Mouse (Mus musculus): ENCODE data around the gene Mrpl42. TPM values are rescaled to one million over a fixed set of nuclear protein-coding genes. Genes with fewer than 3 reads are reported as not detected.
A peak's percentile ranks its signal among the peaks of the same experiment; 100 is the strongest.

The Mrpl42 gene
- total RNA-seq, 2 experiments from 2014 or later = 71.7 to 74.5 TPM

- no peak for DNase-seq (ENCODE audit: low spot score in 2 of 2)
- H3K27ac ChIP-seq = no peak overlapping the region
- no peak for TF ChIP-seq CTCF (conservative IDR thresholded peaks at IDR 0.05)
- no peak overlapping the region for H3K4me3 ChIP-seq
These were observed 10.9 kb upstream of the Mrpl42 start for GRCm38 (mm10) chr10:95512635-95513034.

DNA sequence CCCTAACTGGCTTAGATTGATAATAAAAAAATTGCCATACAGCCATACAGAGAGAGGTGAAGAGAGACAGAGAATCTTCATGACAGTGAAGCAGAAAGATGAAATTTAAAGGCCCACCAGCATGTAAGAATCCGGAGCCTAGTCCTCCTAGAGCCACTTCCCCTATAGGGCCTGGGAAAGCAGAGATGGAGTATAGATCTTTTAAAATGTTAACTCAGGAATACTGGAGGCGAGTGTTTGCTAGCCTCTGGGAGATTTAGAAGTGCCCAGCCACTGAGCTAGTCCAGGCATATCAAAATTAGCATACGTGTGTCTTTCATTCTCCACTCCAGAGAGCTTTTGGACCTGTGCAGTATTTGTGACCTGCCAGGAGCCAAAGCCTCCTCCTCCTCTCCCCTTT is 7.5 kb upstream of the Mrpl42 start:
- no peak for TF ChIP-seq CTCF (conservative IDR thresholded peaks at IDR 0.05)
- no peak overlapping the region for H3K4me3 ChIP-seq
- no peak overlapping the region for H3K27ac ChIP-seq
- DNase-seq (ENCODE audit: low spot score in 2 of 2) = no peak

DNA sequence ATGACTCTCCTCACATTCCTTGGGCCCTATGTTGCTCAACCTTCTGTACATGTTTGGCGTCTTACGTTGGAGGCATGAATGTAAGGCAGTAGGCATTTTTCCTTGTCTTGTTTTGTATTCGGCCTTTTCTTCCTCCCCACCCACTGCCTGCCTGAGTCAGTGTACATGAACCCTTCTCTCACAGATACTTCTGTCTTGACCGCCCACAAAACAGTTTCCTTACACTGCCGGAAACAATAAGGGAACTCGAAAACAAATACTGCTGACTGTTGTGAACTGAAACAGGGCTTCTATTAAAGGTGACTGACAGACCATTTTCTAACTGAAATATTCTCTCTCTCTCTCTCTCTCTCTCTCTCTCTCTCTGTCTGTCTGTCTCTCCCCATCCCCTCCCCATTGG is 7.1 kb upstream of the Mrpl42 start:
- TF ChIP-seq CTCF (conservative IDR thresholded peaks at IDR 0.05) = no peak
- no peak overlapping the region for H3K27ac ChIP-seq
- DNase-seq (ENCODE audit: low spot score in 2 of 2) = no peak
- H3K4me3 ChIP-seq = no peak overlapping the region

DNA sequence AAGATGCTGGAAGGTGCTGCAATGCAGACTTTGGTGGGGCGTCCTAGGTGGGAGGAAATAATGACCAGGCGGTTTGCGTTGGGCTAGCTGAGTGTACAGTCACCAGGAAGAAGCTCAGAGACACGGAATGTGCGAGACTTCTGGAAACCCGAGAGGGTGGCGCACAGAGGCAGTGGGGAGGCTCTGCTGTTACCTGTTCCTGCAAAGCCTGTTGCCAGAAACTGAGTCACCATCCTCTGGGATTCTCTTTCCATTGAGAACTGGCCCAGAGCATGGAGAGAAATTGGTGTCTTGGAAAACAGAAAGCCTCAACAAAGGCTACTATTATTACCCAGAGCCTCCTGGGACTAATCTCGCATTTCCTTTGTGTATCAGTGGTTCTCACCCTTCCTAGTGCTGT is 6.4 kb upstream of the Mrpl42 start:
- H3K27ac ChIP-seq = no peak overlapping the region
- H3K4me3 ChIP-seq = no peak overlapping the region
- TF ChIP-seq CTCF (conservative IDR thresholded peaks at IDR 0.05) = no peak
- no peak for DNase-seq (ENCODE audit: low spot score in 2 of 2)

- DNase-seq (ENCODE audit: low spot score in 2 of 2) = no peak
- no peak for TF ChIP-seq CTCF (conservative IDR thresholded peaks at IDR 0.05)
- no peak overlapping the region for H3K4me3 ChIP-seq
These were observed 2.6 kb upstream of the Mrpl42 start for GRCm38 (mm10) chr10:95504341-95504740.

DNA sequence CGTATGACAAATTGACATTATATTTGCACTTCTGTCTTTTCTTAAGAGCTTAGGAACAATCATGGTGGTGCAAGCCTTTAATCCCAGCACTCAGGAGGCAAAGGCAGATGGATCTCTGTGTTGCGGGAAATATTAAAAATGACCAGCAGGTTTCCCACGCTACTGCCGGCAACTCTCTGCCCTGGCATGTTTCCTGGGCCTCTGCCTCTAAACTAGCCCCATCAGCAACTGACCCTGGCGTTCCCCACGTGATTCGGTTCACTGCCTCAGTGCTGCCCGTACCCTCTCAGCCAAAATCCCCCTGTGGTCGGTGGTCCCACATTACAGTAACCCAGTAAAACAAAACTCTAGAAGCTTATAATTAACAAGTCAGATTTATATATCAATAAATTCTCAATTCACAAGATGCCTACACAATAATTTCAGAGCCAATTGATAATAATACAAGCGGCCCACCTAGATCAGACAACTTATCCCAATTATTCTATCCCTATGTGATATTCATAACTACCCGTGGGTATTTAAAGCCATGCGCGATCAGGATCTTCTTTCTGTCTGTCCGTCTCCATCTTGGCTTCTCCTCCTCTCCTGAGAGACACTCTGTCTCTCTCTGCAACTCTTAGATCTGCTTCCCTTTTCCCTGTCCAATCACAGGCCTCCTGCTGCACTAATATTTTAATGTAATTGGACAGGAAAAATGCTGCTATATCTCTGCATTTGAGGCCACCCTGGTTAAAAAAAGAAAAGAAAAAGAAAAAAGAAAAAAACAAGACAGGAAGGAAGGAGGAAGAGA is 1.9 kb upstream of the Mrpl42 start:
- H3K27ac ChIP-seq = no peak overlapping the region
- no peak overlapping the region for H3K4me3 ChIP-seq
- no peak for DNase-seq (ENCODE audit: low spot score in 2 of 2)
- TF ChIP-seq CTCF (conservative IDR thresholded peaks at IDR 0.05) = no peak

More at GRCm38 (mm10) chr10:95504341-95504740, 2.6 kb upstream of the Mrpl42 start:
- no peak overlapping the region for H3K27ac ChIP-seq

DNA sequence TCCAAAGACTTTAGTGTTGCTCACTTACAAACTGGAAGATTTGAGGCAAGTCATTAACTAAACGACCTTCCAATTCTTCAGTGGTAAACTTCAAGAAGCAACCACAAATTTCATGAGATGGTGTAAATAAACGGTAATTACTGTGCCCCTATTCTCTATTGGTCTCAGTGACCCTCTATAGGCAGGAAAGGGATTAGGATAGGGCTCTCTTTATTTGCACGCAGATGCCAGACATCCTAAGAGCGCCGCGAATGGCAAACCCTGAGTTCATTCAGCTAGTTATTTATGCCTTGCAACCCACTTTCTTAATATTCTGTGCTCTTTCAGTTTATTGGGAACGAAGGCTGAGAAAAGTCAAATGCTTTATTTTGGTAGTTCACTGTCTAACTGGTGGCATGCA is 707 bp downstream of the Mrpl42 start:
- DNase-seq (ENCODE audit: low spot score in 2 of 2) = no peak
- Histone ChIP-seq H3K4me3 (peak overlapping the region; percentile 75), H3K27ac (peak overlapping the region; percentile 95)
- TF ChIP-seq CTCF (conservative IDR thresholded peaks at IDR 0.05) = 0 out of 2 replicates have a peak, but pooled peaks have one; percentile 5

DNA sequence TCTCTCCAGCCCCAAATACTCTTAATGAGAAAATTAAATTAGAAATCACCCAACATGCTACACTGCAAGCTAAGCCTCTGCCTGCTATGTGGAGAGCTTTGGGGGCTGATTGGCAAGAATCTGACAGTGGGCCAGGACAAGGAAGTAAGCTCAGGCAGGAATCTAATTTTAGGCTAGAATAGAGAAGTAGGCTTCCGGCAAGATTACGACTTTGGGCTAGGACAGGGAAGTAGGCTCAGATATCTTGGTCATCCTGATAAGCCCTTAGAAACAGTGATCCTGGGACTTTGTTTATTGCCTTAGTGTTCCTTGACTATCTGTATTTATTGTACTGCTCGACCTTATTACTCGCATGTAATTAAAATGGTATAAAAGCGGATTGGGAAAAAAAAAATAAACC is 7.5 kb downstream of the Mrpl42 start:
- no peak for DNase-seq (ENCODE audit: low spot score in 2 of 2)
- Histone ChIP-seq H3K4me3 (no peak overlapping the region), H3K27ac (no peak overlapping the region)
- no peak for TF ChIP-seq CTCF (conservative IDR thresholded peaks at IDR 0.05)

DNA sequence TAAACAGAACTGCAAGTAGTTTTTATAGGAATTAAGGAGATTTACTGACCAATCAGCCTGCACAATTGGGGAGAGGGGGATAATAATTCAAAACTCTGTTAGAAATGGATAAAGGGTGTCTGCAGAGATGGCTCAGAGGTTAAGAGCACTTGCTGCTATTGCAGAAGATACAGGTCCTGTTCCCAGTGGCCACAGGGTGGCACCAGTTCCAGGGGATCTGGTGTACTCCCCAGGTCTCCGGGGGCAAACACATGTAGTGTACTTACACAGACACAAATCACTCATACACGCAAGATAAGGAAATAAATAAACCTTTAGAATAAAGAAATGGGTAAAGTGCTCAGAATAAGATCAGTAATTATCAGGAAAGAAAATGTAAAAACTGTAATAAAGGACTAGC is 12.1 kb downstream of the Mrpl42 start:
- peak; percentile 77 for TF ChIP-seq CTCF (conservative IDR thresholded peaks at IDR 0.05)
- Histone ChIP-seq H3K4me3 (no peak overlapping the region), H3K27ac (no peak overlapping the region)
- peak in 1 of 2 experiments; percentile 37 for DNase-seq (ENCODE audit: low spot score in 2 of 2)

DNA sequence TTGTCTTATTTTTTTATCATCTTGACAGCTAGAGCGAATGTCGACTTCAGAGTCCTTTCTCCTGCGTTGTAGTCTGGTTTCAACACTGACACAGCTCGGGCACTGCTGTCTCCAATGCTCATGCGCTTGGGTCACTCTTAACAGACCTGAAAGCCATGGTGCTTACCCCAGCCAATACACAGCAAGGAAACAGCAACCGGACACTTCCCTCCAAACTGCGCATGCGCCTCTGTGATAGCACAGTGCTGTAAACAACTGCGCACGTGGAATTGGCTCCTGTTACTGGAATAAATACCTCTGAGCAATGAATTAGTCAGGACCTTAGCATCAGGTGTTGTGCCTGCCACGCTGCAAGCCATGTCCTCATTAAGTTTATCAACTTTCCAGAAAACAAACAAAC is 24.2 kb downstream of the Mrpl42 start:
- DNase-seq (ENCODE audit: low spot score in 2 of 2) = no peak
- no peak for TF ChIP-seq CTCF (conservative IDR thresholded peaks at IDR 0.05)
- Histone ChIP-seq H3K27ac (no peak overlapping the region), H3K4me3 (no peak overlapping the region)

GRCm38 (mm10) chr10:95475923-95476322 is 25.8 kb downstream of the Mrpl42 start:
- Histone ChIP-seq H3K4me3 (no peak overlapping the region), H3K27ac (no peak overlapping the region)
- DNase-seq (ENCODE audit: low spot score in 2 of 2) = peak; percentile 77 to 91
- TF ChIP-seq CTCF (conservative IDR thresholded peaks at IDR 0.05) = peak; percentile 98

GRCm38 (mm10) chr10:95471889-95472547 is 29.7 kb downstream of the Mrpl42 start:
- H3K4me3 ChIP-seq = no peak overlapping the region
- peak in 1 of 2 experiments; percentile 32 for DNase-seq (ENCODE audit: low spot score in 2 of 2)
- TF ChIP-seq CTCF (conservative IDR thresholded peaks at IDR 0.05) = no peak
- H3K27ac ChIP-seq = peak overlapping the region; percentile 3; the same call in 1 of the 2 replicates

- no peak for DNase-seq (ENCODE audit: low spot score in 2 of 2)
- Histone ChIP-seq H3K27ac (no peak overlapping the region), H3K4me3 (no peak overlapping the region)
- TF ChIP-seq CTCF (conservative IDR thresholded peaks at IDR 0.05) = no peak
These were observed 30.6 kb downstream of the Mrpl42 start for GRCm38 (mm10) chr10:95471186-95471585.

GRCm38 (mm10) chr10:95468894-95469293 is 32.8 kb downstream of the Mrpl42 start:
- Histone ChIP-seq H3K27ac (no peak overlapping the region), H3K4me3 (no peak overlapping the region)
- no peak for TF ChIP-seq CTCF (conservative IDR thresholded peaks at IDR 0.05)
- DNase-seq (ENCODE audit: low spot score in 2 of 2) = no peak
